Mouse (Mus musculus) ES-CJ7 (cell line): ENCODE measurements around the gene Mcl1.
A peak's percentile ranks its signal among the peaks of the same experiment; 100 is the strongest.
"Not testable (repeated sequence)": the region's sequence is repeated elsewhere in the genome, so short reads cannot be mapped to it uniquely, and the experiment has no call there.

Experiments
- DNase-seq: peaks from one replicate; pipeline ENCODE4 v3.0.0; 2011; ENCODE audit warnings: low read depth, low spot score

Gene Mcl1

GRCm38 (mm10) chr3:95666124-95666844, 7.7 kb downstream of the Mcl1 start:
- DNase-seq: peak; percentile 74

- no peak for DNase-seq
Observed at GRCm38 (mm10) chr3:95667521-95667920, 8.9 kb downstream of the Mcl1 start.

- peak; percentile 63 for DNase-seq
Observed at GRCm38 (mm10) chr3:95668026-95668425, 9.4 kb downstream of the Mcl1 start.

- DNase-seq: no peak
Observed at GRCm38 (mm10) chr3:95668589-95669308, 10.2 kb downstream of the Mcl1 start.

GRCm38 (mm10) chr3:95669309-95669665, 10.7 kb downstream of the Mcl1 start:
- DNase-seq: no peak

GRCm38 (mm10) chr3:95670419-95670818, 11.8 kb downstream of the Mcl1 start:
- not testable (repeated sequence) for DNase-seq

GRCm38 (mm10) chr3:95671201-95671600, 12.6 kb downstream of the Mcl1 start:
- no peak for DNase-seq

GRCm38 (mm10) chr3:95672461-95672860, 13.9 kb downstream of the Mcl1 start:
- no peak for DNase-seq

- DNase-seq: no peak
Observed at GRCm38 (mm10) chr3:95672861-95673706, 14.5 kb downstream of the Mcl1 start.

- DNase-seq: no peak
Observed at GRCm38 (mm10) chr3:95673707-95674211, 15.2 kb downstream of the Mcl1 start.

GRCm38 (mm10) chr3:95674236-95674635, 15.6 kb downstream of the Mcl1 start:
- peak; percentile 97 for DNase-seq

- peak; percentile 89 for DNase-seq
Observed at GRCm38 (mm10) chr3:95674812-95675211, 16.2 kb downstream of the Mcl1 start.

- DNase-seq: peak; percentile 93
Observed at GRCm38 (mm10) chr3:95675301-95676092, 16.9 kb downstream of the Mcl1 start.

- DNase-seq: peak; percentile 84
Observed at GRCm38 (mm10) chr3:95676745-95677419, 18.3 kb downstream of the Mcl1 start.

- no peak for DNase-seq
Observed at GRCm38 (mm10) chr3:95677420-95678090, 19.0 kb downstream of the Mcl1 start.

- DNase-seq: no peak
Observed at GRCm38 (mm10) chr3:95679551-95679950, 21.0 kb downstream of the Mcl1 start.

- no peak for DNase-seq
Observed at GRCm38 (mm10) chr3:95680673-95681072, 22.1 kb downstream of the Mcl1 start.

- no peak for DNase-seq
Observed at GRCm38 (mm10) chr3:95681365-95681764, 22.8 kb downstream of the Mcl1 start.

GRCm38 (mm10) chr3:95682878-95683277, 24.3 kb downstream of the Mcl1 start:
- peak; percentile 46 for DNase-seq

- DNase-seq: no peak
Observed at GRCm38 (mm10) chr3:95684846-95685245, 26.3 kb downstream of the Mcl1 start.
